ENCODE assay signal across 15 mouse cellular contexts in genomic region chr8:50310308-50310707, GRCm38 (mm10).
"Had no signal": no experiment of that assay in that cellular context is flagged by ENCODE, and none has a peak within 500 bp of the region (broad histone marks: within the 10 kb centered on the region; RNA-seq: fewer than 3 reads in every experiment).

No protein-coding gene starts in this region.

- H3K27ac ChIP-seq: neural tube, embryonic 15.5 days; stomach, embryonic 15.5 days; stomach, postnatal 0 days had no signal

- DNase-seq: retina, postnatal 1 day; right cerebral cortex, adult 18-20 months; right cerebral cortex, postnatal 14 days; right cerebral cortex, postnatal 25 days; right cerebral cortex, postnatal 4 days; spleen, adult 18-20 months; thymus, adult 18-20 months; thymus, adult 2 months; thymus, postnatal 14 days; thymus, postnatal 25 days; thymus, postnatal 36 days; thymus, postnatal 4 days had no signal

- H3K4me2 ChIP-seq: neural tube, embryonic 15.5 days; stomach, embryonic 15.5 days had no signal

- H3K9me3 ChIP-seq: neural tube, embryonic 15.5 days; stomach, embryonic 15.5 days had no signal

- H3K27me3 ChIP-seq: neural tube, embryonic 15.5 days; stomach, embryonic 15.5 days had no signal

- H3K4me3 ChIP-seq: neural tube, embryonic 15.5 days; stomach, embryonic 15.5 days had no signal

- H3K36me3 ChIP-seq: neural tube, embryonic 15.5 days; stomach, embryonic 15.5 days had no signal

- H3K9ac ChIP-seq: neural tube, embryonic 15.5 days; stomach, embryonic 15.5 days had no signal

- H3K4me1 ChIP-seq: neural tube, embryonic 15.5 days; stomach, embryonic 15.5 days had no signal
